Mouse (Mus musculus) gastrocnemius, postnatal 14 days (tissue): Measurements from ENCODE around the gene Phactr3. TPM values are rescaled to one million over a fixed set of nuclear protein-coding genes. Genes with fewer than 3 reads are reported as not detected.
"Not testable (repeated sequence)": the region's sequence is repeated elsewhere in the genome, so short reads cannot be mapped to it uniquely, and the experiment has no call there.

Experiments
- DNase-seq: peaks from one replicate; pipeline ENCODE4 v3.0.0; 2021; ENCODE audit warnings: mixed read lengths
- intact Hi-C: fragments of 180-260 bp; cut with DNase I; formaldehyde crosslinking; loops from one replicate; pipeline ENCODE4 v1.15.1; 2025; ENCODE audit warnings: low total_unique reads
- long read RNA-seq, 2 experiments: library from polyadenylated mRNA; stranded (forward); transcript quantifications; one replicate each; pipeline ENCODE4 v2.0.0; 2021
- total RNA-seq, 2 experiments: library from RNA; stranded (reverse); gene quantifications; 2 replicates each; pipeline ENCODE4 v1.2.3; 2021

Phactr3 gene
- total RNA-seq: under 1 TPM in 1 of 2 experiments, not detected in 1; 0.10 TPM
- long read RNA-seq, experiment 1: 0 reads
- long read RNA-seq, experiment 2: 0 reads

GRCm38 (mm10) chr2:178118801-178119560 is at the start of gene Phactr3:
Phactr3 (plus strand) TSS chr2:178118975.
- intact Hi-C loops: no loop called here
- no peak for DNase-seq

GRCm38 (mm10) chr2:178078166-178078717 is 40.5 kb upstream of the Phactr3 start, which contains the start of gene Zfp931:
Zfp931 (minus strand) TSS chr2:178078476.
- intact Hi-C loops, DNase-seq: not testable (repeated sequence)

GRCm38 (mm10) chr2:178089586-178089985 is 29.2 kb upstream of the Phactr3 start:
- DNase-seq: no peak
- intact Hi-C loops: no loop called here

- intact Hi-C loops: no loop called here
- DNase-seq: no peak
Observed at GRCm38 (mm10) chr2:178098021-178098420, 20.8 kb upstream of the Phactr3 start.

- intact Hi-C loops: no loop called here
- no peak for DNase-seq
Observed at GRCm38 (mm10) chr2:178101957-178102356, 16.8 kb upstream of the Phactr3 start.

- DNase-seq: peak; percentile 42
- intact Hi-C loops: no loop called here
Observed at GRCm38 (mm10) chr2:178117946-178118345, 829 bp upstream of the Phactr3 start.

- DNase-seq: no peak
- intact Hi-C loops: no loop called here
Observed at GRCm38 (mm10) chr2:178119561-178120355, 983 bp downstream of the Phactr3 start.

GRCm38 (mm10) chr2:178120356-178120645 is 1.5 kb downstream of the Phactr3 start:
- no peak for DNase-seq
- intact Hi-C loops: no loop called here

GRCm38 (mm10) chr2:178120651-178121374 is 2.0 kb downstream of the Phactr3 start:
- DNase-seq: no peak
- intact Hi-C loops: no loop called here

- DNase-seq: no peak
- intact Hi-C loops: no loop called here
Observed at GRCm38 (mm10) chr2:178121375-178121688, 2.6 kb downstream of the Phactr3 start.

GRCm38 (mm10) chr2:178121946-178122665 is 3.3 kb downstream of the Phactr3 start:
- intact Hi-C loops: no loop called here
- no peak for DNase-seq

- DNase-seq: no peak
- intact Hi-C loops: no loop called here
Observed at GRCm38 (mm10) chr2:178123466-178123865, 4.7 kb downstream of the Phactr3 start.

- intact Hi-C loops: no loop called here
Observed at GRCm38 (mm10) chr2:178125427-178125826, 6.7 kb downstream of the Phactr3 start.

GRCm38 (mm10) chr2:178126041-178126820 is 7.5 kb downstream of the Phactr3 start:
- no peak for DNase-seq
- intact Hi-C loops: no loop called here

More at GRCm38 (mm10) chr2:178125427-178125826, 6.7 kb downstream of the Phactr3 start:
- no peak for DNase-seq

- intact Hi-C loops: no loop called here
- DNase-seq: no peak
Observed at GRCm38 (mm10) chr2:178128594-178128993, 9.8 kb downstream of the Phactr3 start.

- intact Hi-C loops: no loop called here
- DNase-seq: no peak
Observed at GRCm38 (mm10) chr2:178129161-178129560, 10.4 kb downstream of the Phactr3 start.

- DNase-seq: no peak
Observed at GRCm38 (mm10) chr2:178129676-178130075, 10.9 kb downstream of the Phactr3 start.

GRCm38 (mm10) chr2:178130536-178130935 is 11.8 kb downstream of the Phactr3 start:
- intact Hi-C loops: no loop called here
- DNase-seq: no peak

More at GRCm38 (mm10) chr2:178129676-178130075, 10.9 kb downstream of the Phactr3 start:
- intact Hi-C loops: no loop called here
